ENCODE assay signal across 29 mouse cellular contexts in the genomic region with DNA sequence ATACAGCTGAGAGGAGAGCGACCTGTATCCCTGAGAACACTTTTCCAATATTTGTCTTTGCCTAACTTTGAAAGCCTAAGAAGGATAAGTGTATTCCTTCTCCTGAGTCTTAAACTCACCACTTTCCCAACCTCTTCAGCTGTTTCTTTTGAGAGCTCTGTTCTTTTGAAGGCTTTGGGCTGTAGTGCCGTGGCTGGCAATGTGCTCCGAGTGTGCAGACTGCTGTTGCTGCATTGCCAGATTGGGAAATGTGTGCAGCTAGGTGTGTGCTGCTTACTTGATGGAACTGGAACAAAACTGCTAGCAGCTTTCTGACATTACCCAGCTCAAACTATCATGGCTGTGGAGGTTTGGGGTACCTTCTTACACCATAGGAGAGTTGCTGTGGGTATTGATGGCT. TPM values are rescaled to one million over a fixed set of nuclear protein-coding genes. Genes with fewer than 3 reads are reported as not detected.
DNase-seq lines count a peak whose midpoint lies in the region; ATAC-seq lines count a peak whose summit lies in the region.
"Had no signal": no experiment of that assay in that cellular context is flagged by ENCODE, and none has a peak within 500 bp of the region (broad histone marks: within the 10 kb centered on the region; RNA-seq: fewer than 3 reads in every experiment).

No protein-coding gene starts in this region.

- H3K9ac ChIP-seq in heart, embryonic 15.5 days: no peak overlapping the region
- H3K9ac ChIP-seq in midbrain, embryonic 16.5 days (ENCODE audit: low read depth, low read length): no peak overlapping the region
- H3K9ac ChIP-seq in lung, embryonic 15.5 days: no peak overlapping the region
- H3K9ac ChIP-seq: embryonic facial prominence, embryonic 13.5 days; forebrain, postnatal 0 days; hindbrain, embryonic 13.5 days; kidney, embryonic 15.5 days; limb, embryonic 12.5 days; liver, embryonic 15.5 days; neural tube, embryonic 15.5 days; stomach, embryonic 15.5 days had no signal

- ATAC-seq in heart, embryonic 15.5 days (replicated peaks; ENCODE audit: insufficient number of reproducible peaks, insufficient read depth, low FRiP score, low read depth): no peak
- ATAC-seq in midbrain, embryonic 16.5 days: no peak
- ATAC-seq in lung, embryonic 15.5 days (ENCODE audit: borderline replicate concordance, extremely low read depth, low FRiP score, low TSS enrichment): no peak
- ATAC-seq: forebrain, postnatal 0 days had no signal

- peaks cover 4% of the 10 kb centered on the region; the same call in 1 of the 2 replicates for H3K4me1 ChIP-seq in heart, embryonic 15.5 days (replicated peaks)
- H3K4me1 ChIP-seq in midbrain, embryonic 10.5 days: peaks cover 48% of the 10 kb centered on the region
- H3K4me1 ChIP-seq in midbrain, embryonic 16.5 days (ENCODE audit: control insufficient read depth, insufficient read depth, low read length): no peaks in the 10 kb centered on the region; the same call in 1 of the 2 replicates
- H3K4me1 ChIP-seq in lung, embryonic 15.5 days: peaks cover 24% of the 10 kb centered on the region
- H3K4me1 ChIP-seq: neural tube, embryonic 15.5 days; stomach, embryonic 15.5 days had no signal

- no peaks in the 10 kb centered on the region for H3K27me3 ChIP-seq in heart, embryonic 15.5 days
- H3K27me3 ChIP-seq in midbrain, embryonic 10.5 days (ENCODE audit: low read depth, poor library complexity, severe bottlenecking): no peaks in the 10 kb centered on the region
- no peaks in the 10 kb centered on the region for H3K27me3 ChIP-seq in midbrain, embryonic 16.5 days (ENCODE audit: control insufficient read depth, insufficient read depth, low read depth, low read length)
- no peaks in the 10 kb centered on the region for H3K27me3 ChIP-seq in lung, embryonic 15.5 days
- H3K27me3 ChIP-seq: embryonic facial prominence, embryonic 13.5 days; hindbrain, embryonic 13.5 days; kidney, embryonic 15.5 days; limb, embryonic 12.5 days; liver, embryonic 15.5 days; neural tube, embryonic 15.5 days; stomach, embryonic 15.5 days had no signal

- no peak overlapping the region for H3K4me3 ChIP-seq in heart, embryonic 15.5 days
- H3K4me3 ChIP-seq in midbrain, embryonic 10.5 days: no peak overlapping the region
- H3K4me3 ChIP-seq in midbrain, embryonic 16.5 days (ENCODE audit: low read depth, low read length): no peak overlapping the region
- no peak overlapping the region for H3K4me3 ChIP-seq in lung, embryonic 15.5 days
- H3K4me3 ChIP-seq: embryonic facial prominence, embryonic 13.5 days; hindbrain, embryonic 13.5 days; kidney, embryonic 15.5 days; limb, embryonic 12.5 days; liver, embryonic 15.5 days; neural tube, embryonic 15.5 days; stomach, embryonic 15.5 days had no signal

- H3K27ac ChIP-seq in heart, embryonic 15.5 days: peak overlapping the region; percentile 12; the same call in 1 of the 2 replicates
- peak overlapping the region; percentile 72 for H3K27ac ChIP-seq in midbrain, embryonic 10.5 days (replicated peaks)
- H3K27ac ChIP-seq in midbrain, embryonic 16.5 days (ENCODE audit: low read length): no peak overlapping the region
- peak overlapping the region; percentile 47; the same call in 1 of the 2 replicates for H3K27ac ChIP-seq in lung, embryonic 15.5 days
- H3K27ac ChIP-seq: embryonic facial prominence, embryonic 13.5 days; hindbrain, embryonic 13.5 days; kidney, embryonic 15.5 days; limb, embryonic 12.5 days; liver, embryonic 15.5 days; neural tube, embryonic 15.5 days; stomach, embryonic 15.5 days had no signal

- no peak overlapping the region for H3K4me2 ChIP-seq in heart, embryonic 15.5 days
- H3K4me2 ChIP-seq in midbrain, embryonic 16.5 days (ENCODE audit: low read length): no peak overlapping the region
- no peak overlapping the region for H3K4me2 ChIP-seq in lung, embryonic 15.5 days
- H3K4me2 ChIP-seq: embryonic facial prominence, embryonic 13.5 days; hindbrain, embryonic 13.5 days; kidney, embryonic 15.5 days; limb, embryonic 12.5 days; liver, embryonic 15.5 days; neural tube, embryonic 15.5 days; stomach, embryonic 15.5 days had no signal

- DNase-seq in heart, adult 8-10 months (ENCODE audit: low spot score): no peak
- peak; percentile 21 for DNase-seq in midbrain, embryonic 10.5 days (ENCODE audit: low spot score)
- peak; percentile 54 for DNase-seq in lung, postnatal 36 days
- no peak for DNase-seq in cerebellum, adult 18-20 months
- DNase-seq: adrenal gland, adult 8-10 months; cerebellum, adult 11 months; cerebellum, adult 9-11 months; forebrain, postnatal 0 days; kidney, adult 18-20 months; kidney, postnatal 25 days; retina, postnatal 1 day; right cerebral cortex, postnatal 14 days; thymus, adult 18-20 months; thymus, postnatal 25 days had no signal

- no peaks in the 10 kb centered on the region for H3K9me3 ChIP-seq in heart, embryonic 15.5 days (replicated peaks)
- H3K9me3 ChIP-seq in midbrain, embryonic 10.5 days (replicated peaks): no peaks in the 10 kb centered on the region
- no peaks in the 10 kb centered on the region for H3K9me3 ChIP-seq in midbrain, embryonic 16.5 days (replicated peaks; ENCODE audit: control insufficient read depth, low read length, poor library complexity, severe bottlenecking)
- no peaks in the 10 kb centered on the region for H3K9me3 ChIP-seq in lung, embryonic 15.5 days
- H3K9me3 ChIP-seq: embryonic facial prominence, embryonic 13.5 days; G1E; hindbrain, embryonic 13.5 days; kidney, embryonic 15.5 days; limb, embryonic 12.5 days; liver, embryonic 15.5 days; neural tube, embryonic 15.5 days; stomach, embryonic 15.5 days had no signal

- 79% methylated on average over 3 of the region's 3 CpGs for WGBS in heart, embryonic 15.5 days
- WGBS in midbrain, embryonic 10.5 days: 21% methylated on average over 3 of the region's 3 CpGs
- WGBS in midbrain, embryonic 16.5 days: 17% methylated on average over 3 of the region's 3 CpGs
- 61% methylated on average over 3 of the region's 3 CpGs for WGBS in lung, embryonic 15.5 days

- no peaks in the 10 kb centered on the region for H3K36me3 ChIP-seq in heart, embryonic 15.5 days
- H3K36me3 ChIP-seq in midbrain, embryonic 10.5 days: no peaks in the 10 kb centered on the region
- H3K36me3 ChIP-seq in midbrain, embryonic 16.5 days (ENCODE audit: control insufficient read depth, insufficient read depth, low read length): no peaks in the 10 kb centered on the region
- H3K36me3 ChIP-seq in lung, embryonic 15.5 days: no peaks in the 10 kb centered on the region
- H3K36me3 ChIP-seq: embryonic facial prominence, embryonic 13.5 days; hindbrain, embryonic 13.5 days; kidney, embryonic 15.5 days; limb, embryonic 12.5 days; liver, embryonic 15.5 days; neural tube, embryonic 15.5 days; stomach, embryonic 15.5 days had no signal

RNA-seq across cellular contexts. Expression of a gene that starts 21.8 kb away (rescaled TPM):
- 32.1 and 43.9 TPM in 2 replicates for polyA plus RNA-seq in heart, embryonic 15.5 days (2015; fragmentation: Nextera tagmentation; extraction: Ambion mirVana)
- 10 to 100 TPM; 17.6 to 41.2 (median 31.2) TPM for total RNA-seq in heart, adult 8-10 months (2022)
- 25.8 and 30.3 TPM in 2 replicates for polyA plus RNA-seq in midbrain, embryonic 10.5 days (2016; fragmentation: Nextera tagmentation; extraction: Ambion mirVana)
- 16.6 and 17.0 TPM in 2 replicates for polyA plus RNA-seq in midbrain, embryonic 16.5 days (2015; fragmentation: Nextera tagmentation; extraction: Ambion mirVana)
- polyA plus RNA-seq in lung, embryonic 15.5 days (2015; fragmentation: Nextera tagmentation; extraction: Ambion mirVana): 25.1 and 31.7 TPM in 2 replicates
- total RNA-seq: liver, adult 2 months had no signal

RNA-seq across cellular contexts. Expression of a gene that starts 21.8 kb away (rescaled TPM):
- 18.9 and 19.9 TPM in 2 replicates for polyA plus RNA-seq in heart, embryonic 15.5 days (2015; fragmentation: Nextera tagmentation; extraction: Ambion mirVana)
- 10 to 100 TPM; 31.7 to 55.5 (median 44.6) TPM for total RNA-seq in heart, adult 8-10 months (2022)
- 14.0 and 16.4 TPM in 2 replicates for polyA plus RNA-seq in midbrain, embryonic 10.5 days (2016; fragmentation: Nextera tagmentation; extraction: Ambion mirVana)
- polyA plus RNA-seq in midbrain, embryonic 16.5 days (2015; fragmentation: Nextera tagmentation; extraction: Ambion mirVana): 12.1 and 12.8 TPM in 2 replicates
- 11.6 and 12.1 TPM in 2 replicates for polyA plus RNA-seq in lung, embryonic 15.5 days (2015; fragmentation: Nextera tagmentation; extraction: Ambion mirVana)

RNA-seq across cellular contexts. Expression of a gene that starts 22.0 kb away (rescaled TPM):
- polyA plus RNA-seq in heart, embryonic 15.5 days (2015; fragmentation: Nextera tagmentation; extraction: Ambion mirVana): 4.3 and 4.5 TPM in 2 replicates
- total RNA-seq in heart, adult 8-10 months (2022): 1 to 10 TPM; 1.3 to 2.0 (median 1.5) TPM
- 9.8 and 10.7 TPM in 2 replicates for polyA plus RNA-seq in midbrain, embryonic 10.5 days (2016; fragmentation: Nextera tagmentation; extraction: Ambion mirVana)
- 13.2 and 15.7 TPM in 2 replicates for polyA plus RNA-seq in midbrain, embryonic 16.5 days (2015; fragmentation: Nextera tagmentation; extraction: Ambion mirVana)
- polyA plus RNA-seq in lung, embryonic 15.5 days (2015; fragmentation: Nextera tagmentation; extraction: Ambion mirVana): 7.2 and 7.3 TPM in 2 replicates

RNA-seq across cellular contexts. Expression of a gene that starts 27.5 kb away (rescaled TPM):
- 52.3 and 59.3 TPM in 2 replicates for polyA plus RNA-seq in heart, embryonic 15.5 days (2015; fragmentation: Nextera tagmentation; extraction: Ambion mirVana)
- total RNA-seq in heart, adult 8-10 months (2022): 10 to 100 TPM; 18.8 to 61.2 (median 25.1) TPM
- polyA plus RNA-seq in midbrain, embryonic 10.5 days (2016; fragmentation: Nextera tagmentation; extraction: Ambion mirVana): 24.1 and 26.6 TPM in 2 replicates
- polyA plus RNA-seq in midbrain, embryonic 16.5 days (2015; fragmentation: Nextera tagmentation; extraction: Ambion mirVana): 17.8 and 27.2 TPM in 2 replicates
- polyA plus RNA-seq in lung, embryonic 15.5 days (2015; fragmentation: Nextera tagmentation; extraction: Ambion mirVana): 38.9 and 39.8 TPM in 2 replicates
- total RNA-seq: common myeloid progenitor, adult 5-6 weeks; forebrain, postnatal 0 days; liver, adult 2 months had no signal
- polyA plus RNA-seq: G1E; gonadal fat pad, adult 2 months; liver, adult 2 months; small intestine, adult 2 months had no signal

Comparison
In these comparisons a context has a peak if more than half of its experiments do, and no peak if none do; other contexts are left out.
1. DNase-seq: peak in midbrain, embryonic 10.5 days (single experiment) and lung, postnatal 36 days (single experiment); none in heart, adult 8-10 months (single experiment) and cerebellum, adult 18-20 months (0 of 2).